Mouse (Mus musculus): ENCODE measurements at regions not wholly inside any gene's neighbourhood (a gene's known extent, or its start where the extent isn't known, plus 50 kb on each side); places are given as distances from the start of the nearest gene placed in this dataset.

- no peak for DNase-seq (ENCODE audit: low spot score in 2 of 2)
Observed at GRCm38 (mm10) chr4:30216086-30216485, 1403.2 kb downstream of the Epha7 start.

GRCm38 (mm10) chr4:30227139-30227538 lies 1414.2 kb downstream of the Epha7 start:
- DNase-seq (ENCODE audit: low spot score in 2 of 2), result no peak

GRCm38 (mm10) chr4:30262101-30262500 lies 1449.2 kb downstream of the Epha7 start:
- no peak for DNase-seq (ENCODE audit: low spot score in 2 of 2)

GRCm38 (mm10) chr4:30268026-30268425 lies 1455.1 kb downstream of the Epha7 start:
- peak; percentile 13 to 16 for DNase-seq (ENCODE audit: low spot score in 2 of 2)

GRCm38 (mm10) chr4:30270000-30270399 lies 1457.1 kb downstream of the Epha7 start:
- no peak for DNase-seq (ENCODE audit: low spot score in 2 of 2)

DNA sequence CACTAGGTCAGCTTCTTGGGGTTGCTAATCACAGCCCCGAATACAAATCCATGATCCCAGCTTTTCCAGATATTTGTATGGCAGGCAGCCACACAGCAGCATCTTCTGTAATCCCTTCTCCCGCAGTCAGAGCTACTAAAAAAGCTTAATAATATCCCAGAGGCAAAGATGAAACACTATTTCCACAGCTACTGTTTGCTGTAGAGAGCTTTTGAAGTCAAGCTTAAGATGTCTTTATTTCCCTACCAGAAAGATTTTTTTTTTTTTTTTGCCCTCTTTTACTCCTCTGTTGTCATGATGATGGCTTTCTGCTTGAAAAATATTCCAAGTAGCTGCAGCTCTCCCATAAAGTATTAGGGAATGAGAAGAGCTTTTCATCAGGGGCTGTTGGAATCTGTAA lies 1499.5 kb downstream of the Epha7 start:
- no peak for DNase-seq (ENCODE audit: low spot score in 2 of 2)

DNA sequence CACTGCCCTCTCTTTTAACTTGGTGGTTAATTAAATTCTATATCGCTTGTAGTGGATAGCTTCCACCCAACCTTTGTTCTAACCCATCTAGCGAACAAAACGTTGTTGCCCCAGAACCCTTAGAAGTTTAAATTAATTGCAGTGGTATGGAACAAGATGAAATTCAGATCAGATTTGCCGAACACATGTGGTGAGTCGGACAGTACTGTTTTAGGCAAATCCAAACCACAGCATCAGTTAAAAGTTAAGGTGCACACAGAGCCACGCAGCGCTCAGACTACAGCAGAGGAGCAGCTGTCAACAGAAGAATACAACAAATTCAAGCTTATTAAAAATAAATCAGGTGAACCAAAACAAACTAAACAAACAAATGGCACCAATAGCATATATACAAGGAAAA lies 1500.0 kb downstream of the Epha7 start:
- no peak for DNase-seq (ENCODE audit: low spot score in 2 of 2)

- DNase-seq (ENCODE audit: low spot score in 2 of 2), result no peak
Observed at GRCm38 (mm10) chr4:30315348-30315747, 1502.4 kb downstream of the Epha7 start.

GRCm38 (mm10) chr4:30316995-30317394 lies 1504.1 kb downstream of the Epha7 start:
- no peak for DNase-seq (ENCODE audit: low spot score in 2 of 2)

- DNase-seq (ENCODE audit: low spot score in 2 of 2), result no peak
Observed at GRCm38 (mm10) chr4:30320038-30320437, 1507.1 kb downstream of the Epha7 start.

DNA sequence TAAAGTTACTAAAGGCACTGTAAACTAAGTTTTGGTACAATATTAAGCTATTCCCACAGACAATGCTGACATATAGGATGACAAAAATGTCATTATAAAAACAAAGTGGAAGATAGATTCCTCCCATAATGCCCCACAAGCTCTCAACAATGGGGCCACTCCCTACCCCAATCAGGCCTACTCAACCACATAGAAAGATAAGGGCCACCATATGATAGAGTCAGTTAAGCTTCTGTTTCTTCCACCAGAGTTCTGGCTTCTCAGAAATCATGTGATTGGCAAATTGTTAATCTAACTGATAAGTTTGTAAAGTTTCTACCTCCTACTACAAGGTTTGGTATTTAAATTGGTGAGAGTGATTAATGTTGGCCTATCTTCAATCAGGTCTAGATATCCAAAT lies 1534.6 kb downstream of the Epha7 start:
- DNase-seq (ENCODE audit: low spot score in 2 of 2), result no peak

Data from frontal cortex, postnatal 10 days (tissue).